8 mouse cellular contexts compared by ENCODE assay signal in the genomic region with DNA sequence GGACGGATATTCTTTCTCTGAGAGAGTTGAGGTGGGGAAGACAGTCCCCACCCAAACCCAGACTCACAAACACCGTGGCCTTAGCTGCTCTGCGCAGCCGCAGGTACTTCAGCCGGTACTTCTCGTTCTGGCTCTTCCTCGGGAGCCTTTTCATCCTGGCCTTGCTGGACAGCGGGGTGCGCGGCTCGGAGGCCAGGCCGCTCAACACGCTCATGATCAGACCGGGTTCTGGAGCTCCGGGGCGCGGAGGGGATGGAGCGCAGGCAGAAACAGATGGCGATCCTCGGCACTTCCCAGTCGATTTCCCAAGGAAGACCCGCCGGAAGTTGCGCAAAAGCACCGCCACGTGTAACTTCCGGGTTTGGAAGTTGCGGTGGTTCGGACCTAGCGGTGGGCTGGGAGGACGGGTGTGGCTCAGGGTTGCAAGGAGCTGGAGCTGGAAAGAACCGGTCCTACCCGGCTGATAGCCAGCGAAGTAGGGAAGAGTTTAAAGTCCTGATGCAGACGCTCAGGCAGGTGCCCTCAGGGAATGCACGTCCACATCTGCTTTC. TPM values are rescaled to one million over a fixed set of nuclear protein-coding genes. Genes with fewer than 3 reads are reported as not detected.
DNase-seq lines count a peak whose midpoint lies in the region; ATAC-seq lines count a peak whose summit lies in the region.

A gene (minus strand): TSS at position 382 of the 551 bp plus-strand sequence.

- H3K9me3 ChIP-seq in hindbrain, embryonic 12.5 days (replicated peaks) = no peaks in the 10 kb centered on the region

- H3K4me1 ChIP-seq in hindbrain, embryonic 12.5 days = peaks cover 19% of the 10 kb centered on the region

- H3K9ac ChIP-seq in hindbrain, embryonic 12.5 days = peak within 1 kb of the TSS; percentile 75

- no peaks in the 10 kb centered on the region for H3K27me3 ChIP-seq in hindbrain, embryonic 12.5 days

- peak within 1 kb of the TSS; percentile 76 for H3K27ac ChIP-seq in hindbrain, embryonic 12.5 days

- H3K36me3 ChIP-seq in hindbrain, embryonic 12.5 days = peaks cover 24% of the 10 kb centered on the region

- peak; percentile 88 for ATAC-seq in hindbrain, embryonic 12.5 days (ENCODE audit: low FRiP score)

- under 1% methylated on average over 36 of the region's 36 CpGs for WGBS in hindbrain, embryonic 12.5 days

- DNase-seq in Muller cell, postnatal 12 days (ENCODE audit: inconsistent ontology term) = peak; percentile 86
- peak; percentile 84 to 86 for DNase-seq in cerebellum, postnatal 10 days
- DNase-seq in frontal cortex, postnatal 10 days (ENCODE audit: low spot score in 2 of 2) = peak; percentile 39 to 71
- peak; percentile 73 to 77 for DNase-seq in layer of hippocampus, postnatal 14 days (ENCODE audit: low spot score in 2 of 2)
- peak; percentile 86 for DNase-seq in lung, postnatal 14 days
- DNase-seq in retina, adult 2 months (ENCODE audit: low read depth, low spot score) = peak; percentile 34
- DNase-seq in thymus, postnatal 4 days = peak; percentile 67

- H3K4me2 ChIP-seq in hindbrain, embryonic 12.5 days (replicated peaks) = peak within 1 kb of the TSS; percentile 83

- peak within 1 kb of the TSS; percentile 80 for H3K4me3 ChIP-seq in hindbrain, embryonic 12.5 days

RNA-seq across cellular contexts. Expression of the gene that starts here (rescaled TPM):
- polyA plus RNA-seq in hindbrain, embryonic 12.5 days (2016; fragmentation: Nextera tagmentation; extraction: Ambion mirVana) = 129 and 140 TPM in 2 replicates
- 10 to 100 TPM; 50.8 to 50.9 TPM for total RNA-seq in layer of hippocampus, postnatal 14 days (2021)

Comparison
In these comparisons a context has a peak if more than half of its experiments do, and no peak if none do; other contexts are left out.
1. Peak in every context shown above with its lines: DNase-seq, ATAC-seq, H3K4me3 ChIP-seq and H3K27ac ChIP-seq.
2. DNase-seq: peak in every context shown above with its lines; median percentile 86 in Muller cell, postnatal 12 days; 86 in lung, postnatal 14 days; 85 in cerebellum, postnatal 10 days; 75 in layer of hippocampus, postnatal 14 days; 67 in thymus, postnatal 4 days; 55 in frontal cortex, postnatal 10 days; 34 in retina, adult 2 months.